Mouse (Mus musculus): ENCODE measurements around the gene Pcp4.

DNA sequence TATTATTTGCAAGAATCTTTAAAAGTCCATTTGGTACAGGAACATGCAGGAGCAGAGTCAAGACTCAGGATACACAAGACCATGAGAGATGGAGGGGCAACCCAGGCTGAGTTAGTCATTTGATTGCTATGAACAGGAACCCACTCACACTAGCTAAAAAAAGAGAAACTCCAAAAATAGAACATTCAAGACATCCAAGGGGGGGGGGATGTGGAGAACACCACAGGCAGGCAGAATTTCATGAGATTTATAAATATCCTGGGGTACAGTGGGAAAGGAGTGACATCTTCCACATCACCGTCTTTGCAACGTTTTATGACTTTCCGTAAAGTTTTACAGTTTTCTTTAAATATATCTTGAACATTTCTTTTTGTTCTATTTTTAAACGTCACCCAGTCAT is 61.1 kb downstream of the Pcp4 start:
- TF ChIP-seq POLR2A (IDR thresholded peaks at IDR 0.05; ENCODE audit: low read depth, low read length) (no peak), CTCF (IDR thresholded peaks at IDR 0.05; ENCODE audit: extremely low read depth, insufficient read depth, insufficient read length, insufficient replicate concordance) (no peak)

All from spleen, adult 2 months (tissue).